Comparison of ENCODE assay signal across 30 mouse cellular contexts in the genomic region with DNA sequence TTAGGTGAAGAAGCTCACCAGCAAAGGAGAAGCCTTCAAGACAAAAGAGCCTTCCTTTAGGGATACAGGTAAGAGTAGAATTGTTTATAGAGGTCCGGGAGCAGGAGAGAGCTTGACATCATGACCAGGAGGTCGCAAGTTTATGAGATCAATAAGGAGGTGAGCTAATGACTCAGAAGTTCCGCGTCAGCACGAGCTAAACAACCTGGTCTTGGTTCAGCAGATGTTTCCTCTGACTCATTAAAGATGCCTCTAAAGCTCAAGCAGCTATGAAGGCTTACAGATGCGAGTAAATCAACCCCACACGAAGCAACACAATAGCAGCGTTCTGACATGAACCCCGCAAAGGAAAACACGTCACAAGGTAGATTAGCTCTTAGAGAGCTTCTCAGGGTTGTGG.
DNase-seq lines count a peak whose midpoint lies in the region; ATAC-seq and TF ChIP-seq lines count a peak whose summit lies in the region.
"Had no signal": no experiment of that assay in that cellular context is flagged by ENCODE, and none has a peak within 500 bp of the region (broad histone marks: within the 10 kb centered on the region; RNA-seq: fewer than 3 reads in every experiment).

No protein-coding gene starts in this region.

- no peaks in the 10 kb centered on the region for H3K9me3 ChIP-seq in kidney, embryonic 15.5 days (replicated peaks)
- no peaks in the 10 kb centered on the region for H3K9me3 ChIP-seq in midbrain, embryonic 11.5 days (ENCODE audit: control insufficient read depth, low read length)
- H3K9me3 ChIP-seq in midbrain, embryonic 16.5 days (replicated peaks; ENCODE audit: control insufficient read depth, low read length, poor library complexity, severe bottlenecking), result no peaks in the 10 kb centered on the region
- H3K9me3 ChIP-seq: embryonic facial prominence, embryonic 10.5 days; embryonic facial prominence, embryonic 13.5 days; forebrain, embryonic 12.5 days; forebrain, embryonic 15.5 days; G1E; heart, embryonic 10.5 days; heart, embryonic 13.5 days had no signal

- WGBS in kidney, embryonic 15.5 days, result 39% methylated on average over 10 of the region's 10 CpGs
- 88% methylated on average over 10 of the region's 10 CpGs for WGBS in midbrain, embryonic 11.5 days
- WGBS in midbrain, embryonic 16.5 days, result 90% methylated on average over 10 of the region's 10 CpGs

- H3K9ac ChIP-seq in kidney, embryonic 15.5 days, result no peak overlapping the region
- no peak overlapping the region for H3K9ac ChIP-seq in midbrain, embryonic 11.5 days (ENCODE audit: low read length)
- no peak overlapping the region for H3K9ac ChIP-seq in midbrain, embryonic 16.5 days (ENCODE audit: low read depth, low read length)
- H3K9ac ChIP-seq: embryonic facial prominence, embryonic 13.5 days; forebrain, embryonic 12.5 days; forebrain, embryonic 15.5 days; heart, embryonic 13.5 days; hindbrain, embryonic 14.5 days had no signal

- no peak for DNase-seq in kidney, adult 8-10 months
- DNase-seq in midbrain, embryonic 11.5 days (ENCODE audit: low spot score, missing footprints), result peak; percentile 28
- peak; percentile 50 for DNase-seq in Patski (ENCODE audit: low read depth, low spot score)
- DNase-seq in left cerebral cortex, postnatal 36 days (ENCODE audit: low spot score in 2 of 2), result no peak
- DNase-seq in layer of hippocampus, postnatal 25 days (ENCODE audit: extremely low spot score in 1 of 2, low spot score in 1 of 2), result no peak
- DNase-seq: adrenal gland, adult 8-10 months; adrenal gland, postnatal 25 days; cerebellum, adult 11-12 months; cerebellum, adult 8-10 months; cerebellum, postnatal 10 days; cerebellum, postnatal 36 days; embryo, embryonic 11 days; gastrocnemius, postnatal 10 days; gastrocnemius, postnatal 36 days; heart, adult 2 months; heart, postnatal 14 days; heart, postnatal 4 days had no signal

- H3K4me3 ChIP-seq in kidney, embryonic 15.5 days (replicated peaks), result no peak overlapping the region
- no peak overlapping the region for H3K4me3 ChIP-seq in midbrain, embryonic 11.5 days (ENCODE audit: low read depth, low read length)
- H3K4me3 ChIP-seq in midbrain, embryonic 16.5 days (ENCODE audit: low read depth, low read length), result no peak overlapping the region
- H3K4me3 ChIP-seq: embryonic facial prominence, embryonic 10.5 days; embryonic facial prominence, embryonic 13.5 days; erythroblast, embryonic 14.5 days; forebrain, embryonic 12.5 days; forebrain, embryonic 15.5 days; heart, adult 2 months; heart, embryonic 10.5 days; heart, embryonic 13.5 days had no signal

- H3K36me3 ChIP-seq in kidney, embryonic 15.5 days, result no peaks in the 10 kb centered on the region
- H3K36me3 ChIP-seq in midbrain, embryonic 11.5 days (ENCODE audit: control insufficient read depth, insufficient read depth, low read length), result no peaks in the 10 kb centered on the region
- H3K36me3 ChIP-seq in midbrain, embryonic 16.5 days (ENCODE audit: control insufficient read depth, insufficient read depth, low read length), result no peaks in the 10 kb centered on the region
- H3K36me3 ChIP-seq: embryonic facial prominence, embryonic 10.5 days; embryonic facial prominence, embryonic 13.5 days; forebrain, embryonic 12.5 days; forebrain, embryonic 15.5 days; G1E; heart, embryonic 10.5 days; heart, embryonic 13.5 days had no signal

- POLR2A ChIA-PET in Patski (lab: Charles Lee), result no interaction called here

- in situ Hi-C loops in Patski (cut with MboI; ENCODE audit: low pct_unique_long_range_greater_than_20kb), result no loop called here

- 0 out of 2 replicates have a peak, but pooled peaks have one; percentile 18 for ATAC-seq in kidney, embryonic 15.5 days (replicated peaks; ENCODE audit: low FRiP score)
- ATAC-seq in midbrain, embryonic 11.5 days (ENCODE audit: low FRiP score), result no peak
- no peak for ATAC-seq in midbrain, embryonic 16.5 days
- ATAC-seq in Patski, result no peak
- ATAC-seq: activated CD4-positive, CD25-positive, alpha-beta regulatory T cell, adult 4 months; forebrain, embryonic 15.5 days; hindbrain, postnatal 0 days had no signal

- no peaks in the 10 kb centered on the region for H3K27me3 ChIP-seq in kidney, embryonic 15.5 days
- no peaks in the 10 kb centered on the region for H3K27me3 ChIP-seq in midbrain, embryonic 11.5 days (ENCODE audit: control insufficient read depth, insufficient read depth, low read length)
- H3K27me3 ChIP-seq in midbrain, embryonic 16.5 days (ENCODE audit: control insufficient read depth, insufficient read depth, low read depth, low read length), result no peaks in the 10 kb centered on the region
- no peaks in the 10 kb centered on the region for H3K27me3 ChIP-seq in Patski
- H3K27me3 ChIP-seq: forebrain, embryonic 15.5 days; heart, embryonic 13.5 days had no signal

- CTCF ChIA-PET in Patski (lab: Charles Lee), result interaction anchor here (0.7 to 1.5 kb wide), 4 partner anchors 8 to 180 kb away, joined by 3 to 4 read pairs (median 3); no protein-coding TSS in a partner anchor

- intact Hi-C loops in left cerebral cortex, postnatal 36 days (cut with DNase I), result no loop called here

- no peak for TF ChIP-seq CTCF in Patski (IDR thresholded peaks at IDR 0.05)

- no peak overlapping the region for H3K4me2 ChIP-seq in kidney, embryonic 15.5 days
- H3K4me2 ChIP-seq in midbrain, embryonic 11.5 days, result no peak overlapping the region
- H3K4me2 ChIP-seq in midbrain, embryonic 16.5 days (ENCODE audit: low read length), result no peak overlapping the region
- H3K4me2 ChIP-seq: embryonic facial prominence, embryonic 13.5 days; forebrain, embryonic 12.5 days; forebrain, embryonic 15.5 days; heart, embryonic 13.5 days; hindbrain, embryonic 14.5 days had no signal

- H3K27ac ChIP-seq in kidney, embryonic 15.5 days, result no peak overlapping the region
- no peak overlapping the region for H3K27ac ChIP-seq in midbrain, embryonic 11.5 days (ENCODE audit: low read depth, low read length)
- no peak overlapping the region for H3K27ac ChIP-seq in midbrain, embryonic 16.5 days (ENCODE audit: low read length)
- H3K27ac ChIP-seq: embryonic facial prominence, embryonic 10.5 days; embryonic facial prominence, embryonic 13.5 days; forebrain, embryonic 12.5 days; forebrain, embryonic 15.5 days; heart, adult 2 months; heart, embryonic 10.5 days; heart, embryonic 13.5 days; hindbrain, embryonic 14.5 days; hindbrain, postnatal 0 days had no signal

- H3K4me1 ChIP-seq in kidney, embryonic 15.5 days, result 0 out of 2 replicates have a peak, but pooled peaks cover 2% of the 10 kb centered on the region
- H3K4me1 ChIP-seq in midbrain, embryonic 11.5 days (ENCODE audit: control insufficient read depth, insufficient read depth, low read length), result no peaks in the 10 kb centered on the region
- no peaks in the 10 kb centered on the region for H3K4me1 ChIP-seq in midbrain, embryonic 16.5 days (ENCODE audit: control insufficient read depth, insufficient read depth, low read length)
- H3K4me1 ChIP-seq: forebrain, embryonic 12.5 days; forebrain, embryonic 15.5 days had no signal

Comparison
In these comparisons a context has a peak if more than half of its experiments do, and no peak if none do; other contexts are left out.
1. DNase-seq: peak in midbrain, embryonic 11.5 days (single experiment) and Patski (single experiment); none in kidney, adult 8-10 months (0 of 2), left cerebral cortex, postnatal 36 days (0 of 2) and layer of hippocampus, postnatal 25 days (0 of 2).